Mouse (Mus musculus) forebrain, embryonic 10.5 days (tissue): Measurements from ENCODE around the gene 4930451I11Rik. TPM values are rescaled to one million over a fixed set of nuclear protein-coding genes. Genes with fewer than 3 reads are reported as not detected.

Experiments
- DNase-seq: peaks from one replicate; pipeline ENCODE4 v3.0.0-alpha.2; 2017; ENCODE audit warnings: low spot score; ENCODE audit errors: extremely low spot score
- H3K27ac ChIP-seq: fragments of 300-500 bp; sonication (generic); 2 replicates; pipeline ENCODE4 v1.5.1; 2016; ENCODE audit warnings: mild to moderate bottlenecking
- H3K27me3 ChIP-seq: fragments of 300-500 bp; sonication (generic); 2 replicates; pipeline ENCODE4 v1.6.1; 2016; ENCODE audit warnings: mild to moderate bottlenecking; ENCODE audit not compliant: poor library complexity, severe bottlenecking
- H3K36me3 ChIP-seq: fragments of 300-500 bp; sonication (generic); replicated peaks from 2 replicates; pipeline ENCODE4 v1.6.1; 2016; ENCODE audit warnings: mild to moderate bottlenecking, moderate library complexity
- H3K4me1 ChIP-seq: fragments of 300-500 bp; sonication (generic); 2 replicates; pipeline ENCODE4 v1.6.1; 2016
- H3K4me3 ChIP-seq: fragments of 300-500 bp; sonication (generic); 2 replicates; pipeline ENCODE4 v1.5.1; 2016; ENCODE audit warnings: mild to moderate bottlenecking, moderate library complexity
- H3K9me3 ChIP-seq: fragments of 300-500 bp; sonication (generic); 2 replicates; pipeline ENCODE4 v1.6.1; 2016; ENCODE audit warnings: mild to moderate bottlenecking, moderate library complexity
- WGBS: fragments of 180-500 bp; shearing (Covaris S2); methylation state at CpG from one replicate; pipeline ENCODE4 v1.1.7; 2016; 5-methylcytosine and 5-hydroxymethylcytosine counted together
- polyA plus RNA-seq: library from polyadenylated mRNA; unstranded; fragments of >200 nt; fragmentation: Nextera tagmentation; extraction: Ambion mirVana; gene quantifications from 2 replicates; pipeline ENCODE4 v1.2.1, GENCODE M21; 2016

The 4930451I11Rik gene
- polyA plus RNA-seq, 1 experiment from 2014 or later: not detected

DNA sequence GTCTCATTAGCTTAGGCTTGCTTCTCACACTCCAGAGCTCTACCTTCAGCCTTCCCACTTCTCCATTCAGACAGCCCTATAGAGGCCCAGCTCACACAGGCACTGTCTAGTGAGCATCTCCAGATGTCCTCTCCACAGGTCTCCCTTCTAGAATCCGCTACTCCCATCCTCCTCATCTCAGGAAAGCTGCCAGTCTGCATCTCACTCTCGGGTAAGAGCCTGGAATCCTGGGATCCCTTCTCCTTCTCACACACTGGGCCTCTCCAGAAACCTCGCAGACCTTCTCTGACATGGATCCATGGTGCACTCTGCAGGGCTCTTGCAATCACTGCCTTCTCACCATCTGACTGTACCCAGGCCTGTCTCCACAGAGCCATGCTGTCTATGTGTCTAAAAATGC lies 24.2 kb upstream of the 4930451I11Rik start:
- H3K36me3 ChIP-seq: peaks cover 100% of the 10 kb centered on the region
- WGBS: 82% methylated on average over 3 of the region's 3 CpGs
- DNase-seq: no peak
- H3K9me3 ChIP-seq: no peaks in the 10 kb centered on the region
- no peak overlapping the region for H3K4me3 ChIP-seq
- peak overlapping the region; percentile 40; the same call in 1 of the 2 replicates for H3K27ac ChIP-seq
- peaks cover 15% of the 10 kb centered on the region for H3K27me3 ChIP-seq
- H3K4me1 ChIP-seq: peaks cover 53% of the 10 kb centered on the region

DNA sequence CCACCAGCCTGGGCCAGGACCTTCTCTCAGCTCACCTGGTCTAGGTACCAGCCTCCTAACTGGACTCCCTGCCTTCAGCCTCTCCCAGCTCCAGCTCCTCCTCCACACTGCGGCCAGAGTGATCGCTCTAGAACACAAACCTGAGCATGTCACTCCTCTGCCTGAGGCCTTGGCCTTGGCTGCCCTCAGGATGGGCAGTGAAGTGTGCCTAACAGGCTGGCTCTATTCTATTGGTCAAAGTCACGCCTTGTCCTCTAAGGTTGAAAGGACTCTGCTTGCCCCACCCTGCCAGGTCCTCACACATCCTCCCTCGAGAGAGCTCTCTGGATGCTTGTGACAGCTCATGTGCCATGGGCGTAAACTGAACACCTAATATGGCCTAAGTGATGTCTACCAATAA lies 22.0 kb upstream of the 4930451I11Rik start:
- Histone ChIP-seq H3K36me3 (peaks cover 89% of the 10 kb centered on the region), H3K27ac (no peak overlapping the region), H3K27me3 (peaks cover 37% of the 10 kb centered on the region), H3K9me3 (no peaks in the 10 kb centered on the region), H3K4me1 (peaks cover 72% of the 10 kb centered on the region), H3K4me3 (no peak overlapping the region)
- no peak for DNase-seq
- WGBS: 91% methylated on average over 5 of the region's 5 CpGs

DNA sequence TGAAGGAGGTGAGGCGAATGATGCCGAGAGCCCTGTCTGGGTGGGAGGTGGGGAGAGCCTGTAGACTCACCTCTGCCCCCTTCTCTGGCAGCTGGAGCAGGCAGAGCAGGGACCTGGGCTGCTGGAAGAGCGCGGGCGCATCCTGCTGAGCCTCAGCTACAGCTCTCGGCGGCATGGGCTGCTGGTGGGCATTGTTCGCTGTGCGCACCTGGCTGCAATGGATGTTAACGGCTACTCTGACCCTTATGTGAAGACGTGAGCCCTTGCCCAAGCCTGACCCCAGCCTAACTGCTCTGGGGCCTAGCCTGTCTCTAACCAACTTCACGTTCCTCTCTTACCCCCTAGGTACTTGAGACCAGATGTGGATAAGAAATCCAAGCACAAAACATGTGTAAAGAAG lies 19.8 kb upstream of the 4930451I11Rik start:
- Histone ChIP-seq H3K27me3 (peaks cover 59% of the 10 kb centered on the region), H3K27ac (peak overlapping the region; percentile 48; the same call in 1 of the 2 replicates), H3K4me1 (peaks cover 86% of the 10 kb centered on the region), H3K9me3 (no peaks in the 10 kb centered on the region), H3K4me3 (0 out of 2 replicates have a peak overlapping the region, but pooled peaks have one; percentile 1), H3K36me3 (peaks cover 67% of the 10 kb centered on the region)
- 26% methylated on average over 12 of the region's 12 CpGs for WGBS
- no peak for DNase-seq

DNA sequence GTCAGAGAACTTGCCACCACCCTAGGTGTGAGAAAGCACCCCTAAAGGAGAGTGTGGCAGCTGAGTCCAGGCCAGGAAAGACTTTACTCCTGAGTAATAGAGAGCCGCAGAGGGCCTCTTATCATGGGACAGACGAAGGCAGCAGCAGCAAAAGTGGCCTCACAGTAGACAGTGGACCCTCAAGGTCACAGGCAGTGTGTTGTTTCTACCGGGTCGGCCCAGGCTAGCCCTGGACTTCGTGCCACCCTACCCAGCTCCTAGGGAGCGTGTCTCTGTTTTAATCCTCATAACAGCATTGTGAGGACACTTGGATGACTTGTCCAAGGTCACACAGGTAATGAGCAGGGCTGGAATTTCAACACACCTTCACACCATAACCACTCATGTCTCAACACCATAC lies 18.7 kb upstream of the 4930451I11Rik start:
- no peak for DNase-seq
- WGBS: 89% methylated on average over 6 of the region's 6 CpGs
- H3K4me1 ChIP-seq: peaks cover 84% of the 10 kb centered on the region
- peaks cover 56% of the 10 kb centered on the region for H3K36me3 ChIP-seq
- no peaks in the 10 kb centered on the region for H3K9me3 ChIP-seq
- H3K27me3 ChIP-seq: peaks cover 59% of the 10 kb centered on the region
- H3K4me3 ChIP-seq: no peak overlapping the region
- H3K27ac ChIP-seq: no peak overlapping the region

DNA sequence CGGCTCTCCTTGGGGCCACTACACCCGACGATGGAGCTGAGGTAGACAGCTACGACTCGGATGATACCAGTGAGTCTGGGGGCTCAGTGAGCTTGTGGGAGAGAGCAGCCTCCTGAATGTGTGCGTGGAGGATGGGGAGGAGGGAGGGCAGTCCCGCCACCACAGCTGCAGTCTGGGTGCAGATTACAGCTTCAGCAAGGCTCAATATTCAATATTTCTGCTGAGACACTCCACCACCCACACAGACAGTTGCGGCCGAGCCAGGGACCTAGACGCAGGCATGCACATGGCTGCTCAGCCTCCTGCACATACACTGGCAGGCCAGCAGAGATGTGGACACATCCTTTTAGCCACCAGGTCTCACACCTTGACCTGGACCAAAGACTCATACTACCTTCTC lies 17.4 kb upstream of the 4930451I11Rik start:
- peaks cover 43% of the 10 kb centered on the region for H3K36me3 ChIP-seq
- peaks cover 89% of the 10 kb centered on the region for H3K4me1 ChIP-seq
- peaks cover 59% of the 10 kb centered on the region for H3K27me3 ChIP-seq
- no peaks in the 10 kb centered on the region for H3K9me3 ChIP-seq
- H3K27ac ChIP-seq: peak overlapping the region; percentile 89
- DNase-seq: no peak
- H3K4me3 ChIP-seq: peak overlapping the region; percentile 81
- 34% methylated on average over 10 of the region's 10 CpGs for WGBS

DNA sequence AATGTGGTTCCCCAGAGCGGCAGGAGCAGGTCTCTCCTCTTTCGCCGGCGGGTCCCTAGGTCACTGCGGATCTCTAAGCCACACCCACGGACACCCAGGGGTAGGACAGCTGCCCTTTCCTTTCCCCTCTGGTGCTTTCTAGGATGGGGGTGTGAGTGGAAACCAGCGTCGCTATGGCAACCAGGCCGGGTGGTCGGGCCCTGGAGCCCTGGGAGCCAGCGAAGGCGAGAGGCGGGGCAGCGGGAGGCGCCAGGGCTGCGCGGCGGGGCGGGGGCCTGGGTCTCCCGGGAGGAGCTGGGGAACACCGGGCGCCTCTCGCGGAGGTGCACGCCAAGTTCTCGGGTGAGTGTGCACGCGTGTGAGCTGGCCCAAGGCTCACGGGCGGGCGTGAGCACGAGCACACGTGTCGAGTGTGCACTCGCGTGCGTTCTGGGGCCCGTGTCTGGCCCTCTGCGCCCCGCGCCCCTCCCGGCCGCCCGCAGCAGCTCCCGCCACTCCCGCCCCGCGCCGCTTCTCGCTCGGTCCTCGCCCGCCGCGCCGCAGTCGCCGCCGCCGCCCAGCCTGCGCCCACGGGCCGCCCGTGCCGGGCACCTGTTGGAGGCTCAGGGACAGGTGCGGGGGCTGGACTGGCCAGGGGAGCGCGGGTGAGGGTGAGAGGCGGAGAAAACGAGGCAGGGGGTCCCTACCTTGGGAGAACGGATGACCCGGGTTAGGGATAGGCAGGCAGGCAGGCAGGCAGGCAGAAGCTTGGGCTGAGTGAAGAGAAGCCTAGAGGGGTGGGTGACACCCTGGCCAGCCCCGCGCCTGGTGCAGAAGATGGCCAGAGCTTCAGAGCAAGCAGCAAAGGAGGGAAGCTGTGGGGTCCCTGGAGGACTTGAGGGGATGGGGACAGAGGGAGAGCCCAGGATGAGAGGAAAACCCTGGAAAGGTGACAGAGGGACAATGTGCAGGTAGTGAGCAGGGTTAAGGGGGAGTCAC lies 16.3 kb upstream of the 4930451I11Rik start:
- peaks cover 59% of the 10 kb centered on the region for H3K27me3 ChIP-seq
- H3K36me3 ChIP-seq: peaks cover 32% of the 10 kb centered on the region
- peak overlapping the region; percentile 81 for H3K4me3 ChIP-seq
- H3K9me3 ChIP-seq: no peaks in the 10 kb centered on the region
- DNase-seq: peak; percentile 66
- under 1% methylated on average over 74 of the region's 74 CpGs for WGBS
- H3K27ac ChIP-seq: peak overlapping the region; percentile 89
- H3K4me1 ChIP-seq: peaks cover 78% of the 10 kb centered on the region

DNA sequence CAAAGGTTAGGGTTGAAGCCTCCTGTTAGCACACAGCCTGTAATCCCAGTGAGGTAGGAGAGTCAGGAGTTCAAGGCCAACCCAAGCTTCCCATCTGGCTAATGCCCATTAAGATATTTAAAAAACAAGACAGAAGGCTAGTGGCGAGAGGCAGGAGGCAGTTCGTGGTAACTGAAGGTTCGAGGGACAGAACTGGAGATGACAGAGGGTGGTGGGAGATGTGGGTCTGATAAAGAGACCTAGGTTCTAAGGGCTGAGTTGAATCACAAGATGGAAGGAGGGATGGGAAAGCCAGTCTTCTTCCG lies 15.6 kb upstream of the 4930451I11Rik start, which contains the start of gene Doc2a:
Gene Doc2a, plus strand, starts transcription at position 301 of the 305 bp plus-strand sequence.
- 31% methylated on average over 4 of the region's 4 CpGs for WGBS
- peaks cover 56% of the 10 kb centered on the region for H3K27me3 ChIP-seq
- H3K36me3 ChIP-seq: peaks cover 25% of the 10 kb centered on the region
- peak within 1 kb of the TSS; percentile 81 for H3K4me3 ChIP-seq
- no peaks in the 10 kb centered on the region for H3K9me3 ChIP-seq
- peaks cover 72% of the 10 kb centered on the region for H3K4me1 ChIP-seq
- H3K27ac ChIP-seq: peak within 1 kb of the TSS; percentile 89
- no peak for DNase-seq

DNA sequence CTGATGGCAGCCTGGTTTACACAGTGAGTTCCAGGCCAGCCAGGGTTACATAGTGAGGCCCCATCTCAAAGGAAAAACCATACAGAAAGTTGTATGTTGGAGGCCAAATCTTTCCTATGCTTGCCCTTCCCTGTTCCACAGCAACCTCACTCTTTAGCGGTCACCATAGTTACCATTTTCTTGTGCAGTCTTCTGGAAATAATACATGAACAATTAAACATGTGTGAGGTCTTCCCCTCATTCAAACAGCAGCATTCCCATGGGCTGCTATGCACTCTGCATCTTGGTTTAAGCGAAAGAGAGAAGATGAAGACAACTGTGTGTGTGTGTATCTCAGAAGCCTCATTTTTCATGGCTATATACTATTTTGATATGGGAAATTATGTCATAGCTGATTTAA lies 14.1 kb upstream of the 4930451I11Rik start:
- no peak overlapping the region; the same call in 1 of the 2 replicates for H3K4me3 ChIP-seq
- 51% methylated on average over 2 of the region's 2 CpGs for WGBS
- H3K4me1 ChIP-seq: peaks cover 56% of the 10 kb centered on the region
- peaks cover 4% of the 10 kb centered on the region; the same call in 1 of the 2 replicates for H3K9me3 ChIP-seq
- H3K27ac ChIP-seq: peak overlapping the region; percentile 58
- H3K27me3 ChIP-seq: peaks cover 42% of the 10 kb centered on the region
- H3K36me3 ChIP-seq: peaks cover 10% of the 10 kb centered on the region
- DNase-seq: no peak

DNA sequence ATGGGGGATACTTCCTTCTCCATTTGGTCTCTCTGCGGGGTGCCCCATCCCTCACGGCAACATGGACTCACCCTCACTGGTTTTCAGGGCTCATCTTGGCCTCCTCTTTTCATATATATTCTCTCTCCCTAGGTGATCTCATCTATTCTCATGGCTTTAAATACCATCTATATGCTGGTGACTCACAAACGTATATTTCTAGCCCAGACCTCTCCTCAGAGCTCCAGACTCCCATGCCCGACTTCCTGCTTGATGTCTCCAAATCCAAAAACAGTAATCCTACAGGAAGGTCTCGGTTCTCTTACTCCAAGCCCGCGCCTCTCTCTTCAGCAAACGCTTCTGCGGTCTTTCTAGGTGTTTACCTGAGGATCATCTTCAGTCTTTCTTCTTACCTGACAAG lies 11.8 kb upstream of the 4930451I11Rik start:
- Histone ChIP-seq H3K36me3 (no peaks in the 10 kb centered on the region), H3K4me3 (no peak overlapping the region), H3K27me3 (peaks cover 20% of the 10 kb centered on the region), H3K4me1 (peaks cover 36% of the 10 kb centered on the region), H3K9me3 (peaks cover 4% of the 10 kb centered on the region; the same call in 1 of the 2 replicates), H3K27ac (no peak overlapping the region)
- DNase-seq: no peak
- WGBS: 89% methylated on average over 9 of the region's 9 CpGs

DNA sequence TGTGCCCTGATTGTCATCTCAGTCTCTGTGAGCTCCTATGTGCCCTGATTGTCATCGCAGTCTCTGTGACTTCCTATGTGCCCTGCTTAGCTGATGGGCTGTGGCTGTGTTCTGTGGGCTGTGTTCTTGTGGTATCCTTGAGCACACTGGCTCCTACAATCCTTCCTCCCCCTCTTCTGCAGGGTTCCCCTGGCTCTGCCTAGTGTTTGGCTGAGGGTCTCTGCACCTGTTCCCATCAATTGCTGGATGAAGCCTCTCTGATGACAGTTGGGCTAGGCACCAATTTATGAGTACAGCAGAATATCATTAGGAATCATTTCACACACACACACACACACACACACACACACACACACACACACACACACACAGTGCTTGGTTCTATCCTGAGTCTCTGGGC lies 1.9 kb upstream of the 4930451I11Rik start:
- peaks cover 24% of the 10 kb centered on the region for H3K27me3 ChIP-seq
- 93% methylated on average over 1 of the region's 1 CpGs for WGBS
- no peaks in the 10 kb centered on the region for H3K9me3 ChIP-seq
- H3K27ac ChIP-seq: no peak overlapping the region
- no peak overlapping the region for H3K4me3 ChIP-seq
- no peak for DNase-seq
- H3K36me3 ChIP-seq: no peaks in the 10 kb centered on the region
- H3K4me1 ChIP-seq: peaks cover 27% of the 10 kb centered on the region

DNA sequence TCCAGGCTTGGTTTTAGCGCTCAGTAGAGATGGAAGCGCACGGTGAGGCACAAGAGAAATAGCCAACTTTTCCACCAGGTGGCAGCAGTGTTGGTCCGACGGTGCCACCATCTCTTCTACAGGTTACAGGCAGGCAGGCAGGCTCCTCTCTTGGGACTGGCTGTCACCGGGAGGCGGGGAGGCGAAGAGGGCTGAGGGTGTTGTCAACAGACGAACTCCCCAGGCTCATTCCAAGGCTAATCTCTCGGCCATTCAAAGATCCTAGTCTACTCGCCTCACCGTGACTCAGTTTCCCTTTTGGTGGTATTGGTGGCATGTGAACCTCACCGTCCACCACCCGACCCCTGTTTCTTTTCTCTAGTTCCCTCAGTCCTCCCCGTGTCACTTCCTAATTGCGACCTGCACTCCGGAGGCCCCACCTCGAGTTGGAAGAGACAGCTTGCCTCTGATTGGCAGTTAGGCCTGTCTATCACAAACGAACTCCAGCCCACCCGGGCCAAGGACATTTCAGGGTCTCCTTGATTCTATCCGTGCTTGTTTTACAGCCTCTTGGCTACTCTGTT lies 678 bp upstream of the 4930451I11Rik start:
- no peaks in the 10 kb centered on the region for H3K36me3 ChIP-seq
- H3K27me3 ChIP-seq: peaks cover 29% of the 10 kb centered on the region
- peak overlapping the region; percentile 50 for H3K4me3 ChIP-seq
- WGBS: under 1% methylated on average over 21 of the region's 21 CpGs
- peak; percentile 84 for DNase-seq
- no peaks in the 10 kb centered on the region for H3K9me3 ChIP-seq
- peak overlapping the region; percentile 68 for H3K27ac ChIP-seq
- H3K4me1 ChIP-seq: peaks cover 27% of the 10 kb centered on the region

DNA sequence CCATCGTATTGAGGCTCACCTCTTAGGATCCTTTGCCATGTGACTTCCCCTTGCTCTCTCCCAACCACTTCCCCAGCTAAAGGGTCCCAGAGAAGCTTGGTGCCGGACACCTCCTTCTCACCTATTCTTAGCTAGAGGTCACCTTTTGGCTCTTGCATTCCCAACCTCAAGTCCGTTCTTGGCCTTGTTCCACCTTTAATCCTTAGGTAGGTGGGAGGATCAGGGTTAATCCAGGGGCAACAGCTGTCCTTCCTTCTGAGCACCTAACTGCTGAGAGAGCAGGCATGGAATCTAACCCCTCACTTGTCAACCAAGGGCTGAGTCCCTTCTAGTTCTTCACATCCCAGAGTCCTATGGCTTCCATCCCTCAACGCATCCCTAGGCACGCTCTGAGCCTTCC lies 5.5 kb downstream of the 4930451I11Rik start:
- Histone ChIP-seq H3K27me3 (peaks cover 60% of the 10 kb centered on the region), H3K4me3 (no peak overlapping the region), H3K4me1 (peaks cover 37% of the 10 kb centered on the region), H3K36me3 (no peaks in the 10 kb centered on the region), H3K9me3 (no peaks in the 10 kb centered on the region), H3K27ac (no peak overlapping the region)
- no peak for DNase-seq
- 83% methylated on average over 5 of the region's 5 CpGs for WGBS

DNA sequence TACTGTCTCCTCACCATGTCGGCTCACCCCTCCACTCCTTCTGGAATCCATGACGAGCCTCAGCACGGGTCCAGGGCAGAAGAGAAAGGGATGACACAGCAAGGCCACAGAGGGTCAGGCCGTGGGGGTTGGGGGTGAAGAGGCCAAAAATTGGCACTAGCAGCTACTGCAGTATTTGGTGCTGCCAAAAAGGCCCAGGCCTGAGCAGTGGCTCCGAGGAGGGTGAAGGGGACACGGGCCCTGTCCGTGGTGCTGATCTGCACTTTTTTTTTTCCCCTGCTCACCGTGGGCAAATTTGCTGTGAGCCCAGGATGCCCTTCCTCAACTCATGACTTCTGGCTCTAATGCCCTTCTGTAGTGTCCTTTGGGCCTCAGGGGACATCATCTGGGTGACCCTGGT lies 6.0 kb downstream of the 4930451I11Rik start:
- no peak overlapping the region for H3K4me3 ChIP-seq
- H3K36me3 ChIP-seq: no peaks in the 10 kb centered on the region
- H3K9me3 ChIP-seq: no peaks in the 10 kb centered on the region
- peak; percentile 29 for DNase-seq
- H3K4me1 ChIP-seq: peaks cover 35% of the 10 kb centered on the region
- no peak overlapping the region for H3K27ac ChIP-seq
- WGBS: 25% methylated on average over 8 of the region's 8 CpGs
- H3K27me3 ChIP-seq: peaks cover 55% of the 10 kb centered on the region
